Mouse (Mus musculus) ES-E14 (cell line): ENCODE results near the gene Rps10. TPM values are rescaled to one million over a fixed set of nuclear protein-coding genes. Genes with fewer than 3 reads are reported as not detected.

Source experiments
- DNase-seq: peaks from one replicate; pipeline ENCODE4 v3.0.0-alpha.2; 2013; ENCODE audit warnings: low read depth, low spot score
- H3K27ac ChIP-seq: 2 replicates; pipeline ENCODE4 v1.5.1; 2012; ENCODE audit warnings: low read depth, mild to moderate bottlenecking, low read length, moderate library complexity, mixed read lengths; ENCODE audit not compliant: poor library complexity, insufficient read depth, severe bottlenecking
- H3K36me3 ChIP-seq: 2 replicates; pipeline ENCODE4 v1.6.1; 2012; ENCODE audit warnings: mild to moderate bottlenecking, low read length, moderate library complexity, mixed read lengths; ENCODE audit not compliant: control insufficient read depth, poor library complexity, insufficient read depth, severe bottlenecking
- H3K4me1 ChIP-seq, 2 experiments: fragments of 150-350 bp in 1 of 2; sonication (generic) in 1 of 2; 2 replicates each; pipeline ENCODE4 v1.6.1; 2012; ENCODE audit warnings: low read length in 2 of 2, mild to moderate bottlenecking in 1 of 2, mixed read lengths in 1 of 2; ENCODE audit not compliant: control insufficient read depth in 2 of 2, insufficient read depth in 2 of 2, poor library complexity in 1 of 2
- H3K4me3 ChIP-seq, 2 experiments: fragments of 150-350 bp in 1 of 2; sonication (generic) in 1 of 2; 2 replicates each; pipeline ENCODE4 v1.5.1; 2012; ENCODE audit warnings: low read length in 2 of 2, low read depth in 1 of 2, mild to moderate bottlenecking in 1 of 2, mixed read lengths in 1 of 2; ENCODE audit not compliant: insufficient read depth in 1 of 2, poor library complexity in 1 of 2, severe bottlenecking in 1 of 2
- H3K9ac ChIP-seq: 2 replicates; pipeline ENCODE4 v1.6.1; 2012; ENCODE audit warnings: low read depth, mild to moderate bottlenecking, low read length, mixed read lengths; ENCODE audit not compliant: poor library complexity, insufficient read depth, severe bottlenecking
- H3K9me3 ChIP-seq: fragments of 150-350 bp; sonication (generic); 2 replicates; pipeline ENCODE4 v1.6.1; 2012; ENCODE audit warnings: low read depth, mild to moderate bottlenecking, low read length; ENCODE audit not compliant: control insufficient read depth, insufficient read depth
- CHD2 ChIP-seq: IDR thresholded peaks from 2 replicates; pipeline ENCODE4 v1.6.1; 2014; ENCODE audit warnings: mild to moderate bottlenecking, low read depth, low read length, inconsistent platforms
- HCFC1 ChIP-seq: IDR thresholded peaks from 2 replicates; pipeline ENCODE4 v1.6.1; 2012; ENCODE audit warnings: low read length, inconsistent platforms, borderline replicate concordance; ENCODE audit not compliant: insufficient read depth
- MAFK ChIP-seq: IDR thresholded peaks from 2 replicates; pipeline ENCODE4 v1.6.1; 2014; ENCODE audit warnings: mild to moderate bottlenecking, low read depth, low read length, inconsistent platforms; ENCODE audit not compliant: insufficient read depth
- ZC3H11A ChIP-seq: IDR thresholded peaks from 2 replicates; pipeline ENCODE4 v1.6.1; 2012; ENCODE audit warnings: low read depth, mild to moderate bottlenecking, inconsistent platforms, low read length, borderline replicate concordance
- ZNF384 ChIP-seq: IDR thresholded peaks from 2 replicates; pipeline ENCODE4 v1.6.1; 2012; ENCODE audit warnings: low read depth, low read length, inconsistent platforms
- in situ Hi-C, 2 experiments: fragments of 600-800 bp; cut with MboI; formaldehyde crosslinking; loops; one replicate each; pipeline ENCODE4 v1.15.1; 2025; ENCODE audit warnings: low sequenced_read_pairs in 2 of 2, inconsistent platforms in 1 of 2; ENCODE audit not compliant: unreplicated experiment in 2 of 2
- total RNA-seq: library from RNA; depleted of rRNA; stranded (reverse); fragments of 300-350 nt; gene quantifications from 2 replicates; pipeline ENCODE4 v1.2.3, GENCODE M21; 2012; rRNA removed

Rps10 gene
- 1,842 and 2,049 TPM in 2 replicates for total RNA-seq

- H3K36me3 ChIP-seq: peaks cover 36% of the 10 kb centered on the region
- no peaks in the 10 kb centered on the region for H3K9me3 ChIP-seq
- peak within 1 kb of the TSS; percentile 22; the same call in 1 of the 2 replicates for H3K9ac ChIP-seq
- TF ChIP-seq MAFK (no peak), ZNF384 (no peak), HCFC1 (no peak), ZC3H11A (no peak), CHD2 (no peak)
- H3K4me3 ChIP-seq: peak within 1 kb of the TSS; percentile 53 to 97
- no peak for DNase-seq
- in situ Hi-C loops: no loop called here
- peaks cover 0 to 13% of the 10 kb centered on the region in 2 experiments; a peak in 3 of 4 replicates for H3K4me1 ChIP-seq
- H3K27ac ChIP-seq: peak within 1 kb of the TSS; percentile 37; the same call in 1 of the 2 replicates
Observed at GRCm38 (mm10) chr17:27636132-27637020, at the start of gene Rps10. TSS of gene Rps10 (minus strand) at chr17:27636669.

GRCm38 (mm10) chr17:27685550-27685913, 49.1 kb upstream of the Rps10 start:
- in situ Hi-C loops: no loop called here
- H3K4me3 ChIP-seq: peak overlapping the region; percentile 64 to 65
- no peak for DNase-seq
- H3K9ac ChIP-seq: no peak overlapping the region
- no peak overlapping the region for H3K27ac ChIP-seq
- H3K36me3 ChIP-seq: no peaks in the 10 kb centered on the region
- H3K4me1 ChIP-seq: peaks cover 0 to 15% of the 10 kb centered on the region in 2 experiments; a peak in 2 of 4 replicates
- TF ChIP-seq MAFK (no peak), CHD2 (no peak), ZNF384 (no peak), ZC3H11A (no peak), HCFC1 (no peak)
- H3K9me3 ChIP-seq: no peaks in the 10 kb centered on the region

GRCm38 (mm10) chr17:27684886-27685549, 48.5 kb upstream of the Rps10 start:
- Histone ChIP-seq H3K9ac (0 out of 2 replicates have a peak overlapping the region, but pooled peaks have one; percentile 6), H3K27ac (no peak overlapping the region), H3K9me3 (no peaks in the 10 kb centered on the region), H3K4me1 (peaks cover 0 to 15% of the 10 kb centered on the region in 2 experiments; a peak in 2 of 4 replicates), H3K36me3 (no peaks in the 10 kb centered on the region), H3K4me3 (peak overlapping the region; percentile 64 to 65)
- in situ Hi-C loops: no loop called here
- no peak for DNase-seq
- TF ChIP-seq ZC3H11A (no peak), CHD2 (no peak), ZNF384 (no peak), HCFC1 (no peak), MAFK (no peak)

- in situ Hi-C loops: no loop called here
- Histone ChIP-seq H3K27ac (no peak overlapping the region), H3K4me3 (no peak overlapping the region), H3K4me1 (peaks cover 2 to 20% of the 10 kb centered on the region in 2 experiments; a peak in 3 of 4 replicates), H3K9me3 (no peaks in the 10 kb centered on the region), H3K36me3 (no peaks in the 10 kb centered on the region), H3K9ac (no peak overlapping the region)
- no peak for DNase-seq
- TF ChIP-seq ZNF384: no peak
- no peak for TF ChIP-seq CHD2
- no peak for TF ChIP-seq ZC3H11A
- no peak for TF ChIP-seq MAFK
- TF ChIP-seq HCFC1: no peak
Observed at GRCm38 (mm10) chr17:27678924-27679813, 42.7 kb upstream of the Rps10 start.
